Mouse (Mus musculus) spleen, postnatal 14 days (tissue): ENCODE results near the gene Map3k9.

ENCODE experiments used
- DNase-seq, 2 experiments: peaks; one replicate each; pipeline ENCODE4 v3.0.0; 2021 to 2022; ENCODE audit warnings: low spot score in 2 of 2

Gene Map3k9

DNA sequence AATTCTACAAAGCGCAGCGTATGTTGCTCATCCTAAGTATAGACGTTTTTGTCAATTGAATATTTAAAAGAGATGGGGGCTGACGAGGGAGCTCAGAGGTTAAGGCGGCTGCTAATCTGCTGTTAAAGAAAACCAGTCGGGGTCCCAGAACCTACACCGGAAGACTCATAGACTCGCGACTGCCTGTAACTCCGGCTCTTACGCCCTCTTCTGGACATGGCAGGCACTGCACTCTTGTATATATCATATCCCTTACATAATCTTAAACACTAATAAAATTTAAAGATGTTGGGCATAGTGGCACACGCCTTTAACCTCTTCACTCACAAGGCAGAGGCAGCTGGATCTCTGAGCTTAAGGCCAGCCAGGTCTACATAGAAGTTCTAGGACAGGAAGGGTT, 6.3 kb upstream of the Map3k9 start:
- DNase-seq: no peak

DNA sequence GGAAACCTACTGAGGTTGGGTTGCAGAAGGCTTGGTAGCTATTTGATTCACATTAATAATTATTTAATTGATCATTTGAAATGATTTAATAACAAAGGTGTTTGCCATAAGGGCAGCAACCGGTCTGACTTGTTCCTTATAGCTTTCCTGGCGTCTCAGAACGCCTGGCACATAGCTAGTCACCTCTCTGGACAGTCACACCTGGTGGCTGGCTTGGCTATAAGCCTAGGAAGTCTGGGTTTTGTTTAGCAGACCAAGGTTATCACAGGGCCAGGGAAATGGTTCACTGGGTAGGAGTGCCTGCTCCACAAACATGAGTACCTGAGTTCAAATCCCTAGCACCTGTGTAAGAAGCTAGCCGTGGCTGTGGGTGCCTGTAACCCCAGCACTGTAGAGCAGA, 2.3 kb upstream of the Map3k9 start:
- DNase-seq: no peak

DNA sequence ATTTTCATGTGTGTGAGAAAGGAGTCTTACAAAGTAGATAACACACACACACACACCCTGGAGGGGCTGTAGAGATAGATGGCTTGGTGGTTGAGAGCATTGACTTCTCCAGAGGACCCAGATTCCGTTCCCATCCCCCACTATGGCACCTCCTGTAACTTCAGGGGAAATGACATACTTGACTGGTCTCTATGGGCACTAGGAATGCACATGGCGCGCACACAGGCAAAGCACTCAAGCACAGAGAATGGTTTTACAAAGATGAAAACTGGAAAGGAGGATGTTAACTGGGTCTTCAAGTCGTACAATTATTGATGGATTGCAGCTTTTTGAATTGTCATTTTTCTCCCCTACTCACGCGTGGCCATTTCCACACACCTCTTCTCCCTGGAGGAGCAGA, 1.6 kb upstream of the Map3k9 start:
- no peak for DNase-seq

DNA sequence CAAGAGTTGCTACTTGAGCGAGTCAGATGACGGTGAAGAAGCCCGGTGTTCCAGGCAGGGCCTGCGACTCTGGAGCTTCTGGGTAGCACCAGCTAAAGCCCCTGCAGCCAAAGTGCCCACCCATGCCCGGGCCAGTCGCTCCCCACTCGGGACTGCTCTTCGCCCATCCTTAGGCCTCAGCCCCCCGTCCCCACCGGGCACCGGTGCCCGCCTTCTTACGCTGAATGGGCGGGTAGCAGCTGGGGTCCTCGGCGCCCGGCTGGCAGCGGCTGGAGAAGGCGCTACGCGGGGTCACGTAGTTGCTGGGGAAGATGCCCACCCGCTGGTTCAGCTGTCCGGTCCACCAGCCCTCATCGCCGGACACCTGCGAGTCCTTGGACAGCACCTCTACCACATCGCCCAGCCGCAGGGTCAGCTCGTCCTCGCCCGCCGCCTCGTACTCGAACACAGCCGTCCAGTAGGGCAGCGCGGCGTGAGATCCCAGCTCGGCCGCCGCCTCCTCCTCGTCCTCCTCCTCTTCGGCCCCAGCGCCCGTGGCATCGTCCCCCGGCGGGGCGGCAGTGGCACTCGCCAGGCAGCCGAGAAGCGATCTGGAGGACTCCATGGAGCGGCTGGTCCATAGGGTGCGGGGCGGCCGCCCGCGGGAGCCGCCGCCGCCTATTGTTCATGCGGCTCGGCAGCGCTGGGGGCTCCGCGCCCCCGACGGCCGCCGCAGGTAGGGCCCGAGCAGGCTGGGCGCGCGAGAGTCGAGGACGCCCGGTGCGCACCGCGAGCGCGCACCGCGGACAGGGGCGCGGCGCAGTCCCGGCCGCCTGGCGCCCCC, 493 bp downstream of the Map3k9 start:
- peak in 1 of 2 experiments; percentile 9 for DNase-seq

DNA sequence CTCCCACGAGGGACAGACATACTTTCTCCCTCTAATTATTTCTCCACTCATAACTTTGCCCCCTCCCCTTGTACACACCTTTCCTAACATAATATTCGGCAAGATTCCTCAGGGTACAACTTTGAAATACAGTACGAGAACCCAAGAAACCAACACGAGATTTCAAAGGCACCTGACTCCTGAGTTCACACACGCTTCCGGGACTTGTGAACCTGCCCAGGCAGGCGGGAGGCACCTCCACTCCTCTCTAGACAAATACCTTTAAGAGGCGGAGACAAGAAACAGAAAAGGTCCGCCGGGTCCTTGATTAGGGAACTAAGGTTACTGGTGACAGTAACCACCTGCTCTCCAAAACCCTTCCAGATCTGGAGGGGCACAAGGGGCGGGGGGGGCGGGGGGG, 1.1 kb downstream of the Map3k9 start:
- DNase-seq: no peak

DNA sequence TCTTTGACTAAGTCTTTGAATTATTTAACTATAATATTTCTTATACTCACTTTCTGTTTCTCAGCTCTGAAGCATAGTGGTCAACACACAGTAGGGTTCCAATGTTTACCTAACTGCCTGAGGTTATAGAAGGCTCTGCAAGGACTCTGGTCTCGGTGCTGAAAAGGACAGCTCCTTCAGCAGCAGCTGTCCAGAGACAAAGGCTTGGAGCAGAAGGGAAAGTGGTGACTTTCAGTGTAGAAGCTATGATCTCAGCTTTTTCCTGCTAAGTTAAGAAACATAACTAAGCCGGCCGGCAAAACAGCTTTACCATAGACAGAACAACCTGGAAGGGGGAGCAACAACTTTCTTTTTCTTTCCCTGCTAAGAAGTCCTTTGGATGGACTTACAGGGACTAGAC, 4.8 kb downstream of the Map3k9 start:
- no peak for DNase-seq

DNA sequence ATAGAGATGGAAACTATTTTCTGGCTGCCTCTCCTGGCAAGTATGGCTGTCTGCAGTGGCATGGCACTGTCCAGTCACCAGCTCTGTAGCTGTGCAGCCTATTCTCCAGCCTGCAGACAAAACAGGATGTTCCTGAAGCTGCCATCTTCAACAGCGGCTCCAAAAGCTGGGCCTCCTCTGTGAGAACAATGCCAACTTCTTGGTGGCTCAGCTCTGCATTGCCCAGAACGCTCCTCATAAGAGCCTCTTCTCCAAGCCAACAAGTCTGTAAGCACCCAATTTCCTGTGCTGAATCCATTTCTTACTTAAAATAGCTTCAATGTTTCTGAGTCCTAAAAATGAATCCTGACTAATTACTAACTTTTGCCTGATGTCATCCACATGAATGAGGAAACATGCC, 5.3 kb downstream of the Map3k9 start:
- DNase-seq: no peak

DNA sequence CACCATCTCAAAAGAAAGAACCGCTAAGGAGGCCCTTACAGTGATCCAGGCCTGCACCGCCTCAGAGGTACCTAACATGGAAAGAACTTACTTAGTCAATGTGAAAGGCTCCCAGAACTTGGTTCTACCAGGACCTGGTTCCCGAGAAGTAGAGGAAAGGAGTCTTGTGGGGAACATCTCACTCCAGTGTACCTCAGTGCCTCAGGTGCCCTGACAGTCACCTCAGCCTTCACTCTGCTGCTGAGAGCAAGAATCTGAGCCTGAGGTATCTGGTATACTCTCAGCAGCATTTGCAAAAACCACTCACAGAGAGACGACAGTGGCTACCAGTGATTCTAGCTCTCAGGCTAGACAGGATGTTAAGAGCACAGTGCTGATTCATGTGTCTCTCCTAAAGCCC, 6.8 kb downstream of the Map3k9 start:
- DNase-seq: no peak

DNA sequence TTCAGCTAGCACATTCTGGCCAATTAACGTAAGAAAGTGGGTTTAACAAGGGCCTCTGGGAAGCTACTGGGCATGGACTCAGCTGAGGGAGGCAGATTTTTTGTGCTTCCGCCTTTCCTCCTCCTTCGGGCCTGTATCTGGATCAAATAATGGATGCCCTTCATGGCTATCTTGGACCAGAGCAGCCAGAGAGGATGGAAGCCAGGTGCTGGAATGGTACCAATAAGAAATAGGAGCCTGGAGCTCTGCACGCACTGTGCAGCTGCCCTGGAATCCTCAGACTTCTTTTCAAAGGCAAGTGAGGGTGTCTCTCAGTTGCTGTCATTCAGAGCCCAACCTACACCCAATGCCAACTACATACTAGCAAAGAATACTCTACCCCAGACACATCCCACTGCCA, 11.5 kb downstream of the Map3k9 start:
- DNase-seq: no peak

DNA sequence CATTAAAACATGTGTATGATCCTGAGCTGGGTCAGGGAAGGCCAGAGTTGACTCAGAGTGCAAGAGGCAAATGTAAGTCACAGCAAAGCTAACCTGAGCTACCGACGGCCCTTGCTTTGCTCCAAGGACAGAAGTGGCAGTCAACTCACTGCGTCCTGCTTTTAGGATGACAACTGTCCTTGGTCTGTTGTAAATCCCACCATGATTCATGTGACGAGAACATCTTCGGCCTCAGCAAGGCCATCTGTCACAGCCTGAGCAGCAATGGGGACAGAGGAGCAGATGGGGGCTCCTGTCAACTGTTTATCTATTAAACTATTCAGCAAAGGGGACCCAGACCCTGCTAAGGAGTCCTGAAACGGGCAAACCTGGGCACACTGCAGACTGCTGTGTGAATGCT, 15.6 kb downstream of the Map3k9 start:
- DNase-seq: no peak

DNA sequence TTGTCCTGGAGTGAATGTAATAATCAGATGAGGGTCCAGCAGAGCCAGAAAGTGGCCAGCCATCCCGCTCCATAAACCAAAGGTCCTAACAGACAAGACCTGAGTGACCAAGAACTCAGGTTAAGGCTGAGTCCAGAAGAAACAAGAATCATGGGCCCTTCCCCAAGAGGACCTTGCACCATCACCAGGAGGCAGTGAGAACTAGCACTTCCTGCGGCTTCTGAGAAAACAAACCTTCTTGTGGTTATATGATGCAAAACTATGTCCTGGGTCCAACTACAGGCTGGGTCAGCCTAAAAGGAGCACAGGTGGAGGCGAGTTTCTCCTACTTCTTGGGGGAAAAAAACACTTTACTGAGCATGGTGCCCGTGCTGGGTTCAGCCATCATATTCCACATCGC, 16.6 kb downstream of the Map3k9 start:
- DNase-seq: no peak

DNA sequence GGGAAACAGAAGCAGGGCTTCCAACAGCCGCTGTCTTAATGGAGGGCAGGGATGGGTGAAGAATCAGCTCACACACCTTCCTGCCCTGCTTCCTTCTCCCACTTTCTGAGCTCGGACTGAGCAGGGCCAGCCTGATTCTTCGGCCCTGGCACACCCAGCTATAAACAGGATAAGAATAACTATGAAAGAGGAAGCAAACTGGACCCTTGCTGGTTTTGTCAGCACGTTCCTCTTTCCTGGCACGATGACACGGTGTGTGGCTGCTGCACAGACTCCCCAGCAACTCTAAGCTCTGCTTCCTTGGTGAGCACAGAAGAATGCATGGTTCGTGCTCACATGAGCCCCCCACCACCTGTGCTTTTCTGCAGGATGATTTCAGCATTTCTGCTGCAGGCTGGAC, 26.3 kb downstream of the Map3k9 start:
- DNase-seq: peak; percentile 19 to 42

DNA sequence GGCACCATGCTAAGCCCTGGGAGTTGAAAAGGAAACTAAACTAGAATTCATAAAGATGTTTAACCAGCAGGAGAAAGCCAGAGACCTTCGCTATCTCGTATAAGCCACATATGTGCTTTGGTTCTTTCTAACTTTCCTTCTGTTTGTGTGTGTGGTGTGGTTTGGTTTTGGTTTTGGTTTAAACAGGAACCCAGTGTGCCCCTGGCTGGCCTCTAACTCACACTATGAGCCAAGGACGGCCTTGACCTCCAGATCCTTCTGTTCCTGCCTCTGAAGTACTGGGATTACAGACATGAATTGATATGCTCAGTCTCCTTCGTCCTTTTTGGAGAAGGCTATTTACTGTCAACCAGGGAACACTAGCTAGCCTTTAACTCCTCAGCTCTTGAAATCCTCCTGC, 29.9 kb downstream of the Map3k9 start:
- DNase-seq: no peak

DNA sequence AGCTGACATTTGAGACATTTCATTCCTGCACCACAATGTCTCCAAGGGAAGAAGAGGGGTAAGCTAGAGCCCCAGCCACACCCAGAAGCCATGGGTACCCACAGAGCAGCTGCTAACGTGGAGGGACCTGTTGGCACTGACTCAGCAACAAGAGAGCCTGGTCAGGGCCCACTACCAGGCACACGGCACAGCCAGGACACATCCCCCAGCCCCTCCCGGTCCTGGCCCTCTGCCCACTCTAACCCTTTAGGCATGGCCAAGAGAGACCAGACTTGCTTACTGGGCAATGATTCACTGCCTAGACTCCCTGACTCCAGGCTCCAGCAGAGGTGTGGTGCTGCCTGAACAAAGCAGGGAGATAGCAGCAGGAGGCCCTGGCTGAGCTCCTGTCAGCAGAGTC, 32.1 kb downstream of the Map3k9 start:
- no peak for DNase-seq

DNA sequence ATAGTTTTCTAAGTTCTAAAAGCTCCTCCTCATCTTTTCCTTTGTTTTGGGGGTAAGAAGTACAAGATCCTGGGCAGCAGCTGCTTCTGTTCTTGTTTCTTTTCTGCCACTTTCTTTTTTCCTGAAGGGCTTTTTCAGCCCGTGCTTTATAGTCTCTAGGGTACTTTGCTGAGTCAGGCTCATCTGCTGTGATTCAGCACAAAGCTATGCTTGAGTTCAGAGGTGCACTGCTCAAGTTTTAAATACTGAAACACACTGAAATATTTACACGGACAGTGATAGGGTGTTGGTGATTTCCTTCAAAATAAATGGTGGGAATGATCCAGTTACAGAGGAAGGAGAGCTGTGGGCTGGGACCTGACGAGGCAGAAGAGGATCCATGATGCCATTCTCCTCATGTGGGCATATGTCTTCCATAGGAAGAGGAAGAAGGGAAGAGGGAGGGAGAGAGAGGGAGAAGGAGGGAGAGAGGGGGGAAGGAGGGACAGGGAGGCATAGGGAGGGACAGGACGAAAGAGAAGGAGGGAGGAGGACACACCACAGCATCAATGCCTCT, 32.9 kb downstream of the Map3k9 start:
- DNase-seq: no peak

DNA sequence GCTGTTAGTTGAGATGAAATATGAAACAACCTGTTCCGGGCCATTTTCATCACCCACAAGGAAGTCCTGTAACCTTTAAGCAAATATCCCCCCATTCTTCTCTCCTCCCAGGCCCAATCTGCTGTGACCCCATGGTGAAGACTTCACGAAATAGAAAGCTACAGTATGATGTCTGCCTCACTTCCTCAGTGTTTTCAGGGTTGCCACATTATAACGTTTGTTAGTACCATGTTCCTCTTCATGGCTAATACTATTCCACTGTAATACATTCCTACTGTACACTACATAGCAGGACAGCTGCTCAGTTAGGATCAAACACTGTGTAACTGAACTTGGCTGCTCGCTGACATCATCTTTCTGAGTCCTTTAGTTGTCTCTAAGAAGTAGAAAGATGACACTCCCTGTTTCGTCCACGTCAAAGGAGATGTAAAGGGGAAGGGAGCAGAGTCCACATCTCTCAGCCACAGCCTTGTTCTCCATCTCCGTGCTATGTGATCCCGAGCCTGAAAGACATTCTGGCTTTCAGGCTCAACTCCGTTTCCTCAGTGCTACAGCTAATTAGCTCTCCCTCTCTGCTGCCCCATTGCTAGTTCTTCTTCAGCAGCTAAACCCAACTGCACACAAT, 34.5 kb downstream of the Map3k9 start:
- no peak for DNase-seq

DNA sequence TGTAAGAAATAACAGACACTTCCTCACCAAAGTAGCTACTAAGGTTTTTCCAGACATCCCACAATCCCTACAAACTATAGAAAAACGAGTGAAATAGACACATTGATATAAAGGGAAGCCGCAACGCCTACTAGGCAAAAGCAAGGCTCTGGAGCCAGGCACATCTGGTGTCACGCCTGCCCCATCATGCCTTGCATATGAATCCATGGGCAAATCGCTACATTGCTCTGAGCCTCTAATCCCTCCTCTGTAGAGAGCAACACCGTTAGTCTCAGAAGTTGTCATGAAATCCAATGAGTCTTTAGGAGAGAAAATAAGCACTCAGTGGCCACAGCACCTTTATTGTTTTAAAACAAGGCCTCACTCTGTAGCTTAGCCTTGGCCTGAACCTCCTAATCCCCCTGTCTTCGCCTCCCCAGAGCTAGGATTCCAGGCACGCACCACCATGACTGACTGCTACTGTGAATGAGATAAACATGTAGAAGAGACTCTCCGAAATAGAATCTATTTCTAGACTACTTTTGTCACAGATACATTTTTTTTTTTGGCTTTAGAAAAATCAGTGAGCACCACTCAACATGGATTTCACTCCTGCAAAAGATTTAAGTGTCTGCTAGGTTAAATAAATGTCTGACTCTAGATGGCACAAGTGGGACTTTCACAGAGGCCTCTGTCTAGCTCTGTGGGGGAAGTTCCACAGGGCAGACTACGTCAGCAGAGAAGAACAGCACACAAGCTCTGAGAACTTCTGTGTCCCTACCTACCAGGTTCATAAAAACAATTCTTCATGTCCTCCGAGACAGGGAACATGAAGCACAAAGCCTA, 45.5 kb downstream of the Map3k9 start:
- no peak for DNase-seq

DNA sequence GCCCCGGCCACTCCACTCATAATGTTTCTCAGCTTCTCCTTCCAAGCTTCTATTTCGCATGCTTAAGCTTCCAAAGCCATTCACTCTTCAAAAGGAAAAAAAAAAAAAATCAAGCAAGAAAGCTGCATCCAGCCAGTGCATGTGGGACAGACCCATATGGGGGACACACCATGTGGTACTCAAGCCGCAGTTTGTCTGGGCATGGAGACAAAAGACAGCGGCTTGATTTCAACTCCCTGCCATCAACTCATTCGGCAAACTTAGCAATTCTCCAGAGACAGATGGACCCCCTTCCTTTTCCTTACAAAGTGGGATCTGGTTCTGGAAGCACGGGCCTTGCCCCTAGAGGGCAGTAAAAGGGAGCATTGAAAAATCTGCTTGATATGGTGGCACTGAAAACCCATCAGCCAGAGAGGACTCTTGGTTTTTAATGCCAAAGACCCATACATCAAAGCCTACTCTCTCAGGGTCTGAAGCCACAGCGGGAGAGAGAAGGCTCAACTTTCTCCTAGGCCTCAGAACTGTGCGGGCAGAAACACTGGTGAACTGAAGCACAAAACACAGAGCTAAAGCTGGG, 54.6 kb downstream of the Map3k9 start:
- no peak for DNase-seq

DNA sequence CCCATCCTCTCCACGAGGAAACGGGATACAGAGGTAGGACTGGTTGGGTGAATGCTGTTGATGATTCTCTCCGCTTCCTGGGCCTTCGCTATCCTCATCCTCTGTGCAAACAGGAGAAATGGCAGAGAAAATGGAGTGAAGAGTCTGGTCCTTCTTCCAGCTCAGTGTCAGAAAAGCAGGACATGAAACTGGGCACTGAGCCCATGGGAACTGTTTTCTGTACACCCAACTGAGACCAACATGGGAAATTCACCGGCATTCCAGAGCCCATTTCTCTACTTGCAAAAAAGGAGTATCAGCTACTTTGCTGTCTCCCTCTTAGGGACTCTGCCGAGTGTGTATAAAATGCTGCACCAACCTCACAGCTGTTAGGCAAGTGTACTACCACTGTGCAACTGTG, 56.2 kb downstream of the Map3k9 start:
- no peak for DNase-seq

DNA sequence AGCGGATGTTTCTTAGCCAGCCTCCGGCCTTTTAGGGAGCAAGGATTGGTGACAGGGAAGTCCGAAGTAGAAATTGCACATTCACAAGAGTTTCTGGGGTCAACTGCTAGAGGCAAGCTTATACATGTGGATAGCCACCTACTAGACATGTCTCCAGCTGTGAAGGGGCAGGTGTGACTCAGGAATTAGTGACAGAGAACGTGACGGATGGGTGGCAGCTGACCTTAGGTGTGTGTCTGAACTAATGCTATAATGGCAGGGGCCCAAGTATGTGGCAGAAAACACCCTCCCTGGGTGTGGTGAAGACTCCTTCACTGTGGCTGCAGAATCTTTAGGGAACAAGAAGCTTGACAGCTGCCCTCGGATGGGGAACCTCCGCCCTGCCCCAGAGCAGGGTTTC, 57.6 kb downstream of the Map3k9 start:
- DNase-seq: no peak

DNA sequence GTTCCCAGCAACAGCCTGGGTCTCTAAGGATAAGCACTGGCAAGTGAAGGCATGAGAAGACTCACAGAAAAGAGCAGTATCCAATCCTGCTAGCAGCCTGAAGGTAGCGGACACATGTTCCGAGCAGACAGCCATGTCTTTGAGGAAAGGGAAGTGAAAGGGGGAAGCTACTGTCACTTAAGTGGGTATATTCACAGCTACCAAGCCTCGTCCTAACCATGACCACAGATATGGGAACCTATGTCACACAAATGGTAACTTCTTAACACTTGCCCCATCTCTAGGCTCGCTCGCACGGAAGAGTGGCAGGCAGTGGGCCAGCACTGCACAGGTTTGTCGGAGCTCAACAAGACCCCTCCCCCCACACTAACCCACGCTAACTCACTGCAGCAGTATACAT, 61.3 kb downstream of the Map3k9 start:
- DNase-seq: peak in 1 of 2 experiments; percentile 19

DNA sequence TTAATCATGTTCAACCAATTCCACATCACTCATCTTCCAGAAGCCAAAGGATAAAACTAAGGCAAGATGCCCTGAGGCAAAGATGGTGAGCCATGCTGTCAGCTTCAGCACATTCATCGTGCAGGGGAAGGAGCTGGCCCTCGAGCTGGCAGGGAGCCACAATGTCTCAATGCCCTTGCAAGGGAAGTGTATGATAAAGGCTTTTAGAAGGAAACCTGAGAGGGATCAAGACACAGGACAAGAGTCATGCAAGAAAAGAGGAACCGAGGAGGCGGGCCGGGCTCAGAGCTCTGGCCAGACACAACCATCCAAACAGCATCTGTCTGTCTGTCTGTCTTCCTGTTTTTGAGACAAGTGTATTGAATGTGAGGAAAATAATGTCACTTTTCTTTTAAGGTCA, 61.8 kb downstream of the Map3k9 start:
- DNase-seq: peak in 1 of 2 experiments; percentile 38
